Mouse (Mus musculus): Measurements from ENCODE around the gene Nob1.

- TF ChIP-seq POLR2A (IDR thresholded peaks at IDR 0.05; ENCODE audit: borderline replicate concordance, insufficient read depth, low read length), result no peak
- TF ChIP-seq CTCF (IDR thresholded peaks at IDR 0.05; ENCODE audit: borderline replicate concordance, insufficient read depth, low read depth, low read length), result no peak
These were observed 43.2 kb downstream of the Nob1 start for GRCm38 (mm10) chr8:107381666-107382065.
